Mouse (Mus musculus) cerebellum, adult 18-20 months (tissue): Measurements from ENCODE around the gene Cd69.

Source experiments
- DNase-seq, 2 experiments: peaks; one replicate each; pipeline ENCODE4 v3.0.0; 2021

Gene Cd69

GRCm38 (mm10) chr6:129222188-129222800, 52.9 kb downstream of the Cd69 start:
- DNase-seq = no peak

- no peak for DNase-seq
Measured at GRCm38 (mm10) chr6:129221053-129221452, 54.2 kb downstream of the Cd69 start.

- DNase-seq = no peak
Measured at GRCm38 (mm10) chr6:129219897-129220517, 55.2 kb downstream of the Cd69 start.

GRCm38 (mm10) chr6:129218191-129218696, 57.0 kb downstream of the Cd69 start:
- DNase-seq = no peak
